Mouse (Mus musculus) hindbrain, embryonic 11.5 days (tissue): ENCODE measurements around the gene Arhgap15. TPM values are rescaled to one million over a fixed set of nuclear protein-coding genes. Genes with fewer than 3 reads are reported as not detected.

ENCODE experiments used
- ATAC-seq: fragments of 200-750 bp; cut with Nextera tagmentation; 2 replicates; pipeline ENCODE4 v1.8.0; 2017; ENCODE audit warnings: mild to moderate bottlenecking, moderate TSS enrichment, moderate library complexity; ENCODE audit not compliant: low FRiP score
- DNase-seq: peaks from one replicate; pipeline ENCODE4 v3.0.0-alpha.2; 2015; ENCODE audit warnings: low spot score
- H3K27ac ChIP-seq: fragments of 300-500 bp; sonication (generic); 2 replicates; pipeline ENCODE4 v1.5.1; 2014; ENCODE audit warnings: mild to moderate bottlenecking, low read depth, low read length
- H3K27me3 ChIP-seq: fragments of 300-500 bp; sonication (generic); 2 replicates; pipeline ENCODE4 v1.6.1; 2014; ENCODE audit warnings: mild to moderate bottlenecking, low read length, moderate library complexity, mixed read lengths; ENCODE audit not compliant: control insufficient read depth, insufficient read depth
- H3K36me3 ChIP-seq: fragments of 300-500 bp; sonication (generic); 2 replicates; pipeline ENCODE4 v1.6.1; 2014; ENCODE audit warnings: mild to moderate bottlenecking, low read length, moderate library complexity, mixed read lengths; ENCODE audit not compliant: control insufficient read depth, insufficient read depth
- H3K4me1 ChIP-seq: fragments of 300-500 bp; sonication (generic); replicated peaks from 2 replicates; pipeline ENCODE4 v1.6.1; 2014; ENCODE audit warnings: low read length, mixed read lengths; ENCODE audit not compliant: control insufficient read depth, insufficient read depth
- H3K4me2 ChIP-seq: fragments of 300-500 bp; sonication (generic); replicated peaks from 2 replicates; pipeline ENCODE4 v1.6.1; 2014; ENCODE audit warnings: mild to moderate bottlenecking, low read depth, low read length
- H3K4me3 ChIP-seq: fragments of 300-500 bp; sonication (generic); 2 replicates; pipeline ENCODE4 v1.5.1; 2014; ENCODE audit warnings: low read depth, low read length
- H3K9ac ChIP-seq: fragments of 300-500 bp; sonication (generic); 2 replicates; pipeline ENCODE4 v1.6.1; 2014; ENCODE audit warnings: low read depth, low read length
- H3K9me3 ChIP-seq: fragments of 300-500 bp; sonication (generic); 2 replicates; pipeline ENCODE4 v1.6.1; 2016; ENCODE audit warnings: low read length; ENCODE audit not compliant: control insufficient read depth
- WGBS: fragments of 180-500 bp; shearing (Covaris S2); extraction: QIAGEN DNeasy Blood & Tissue Kit; methylation state at CpG from one replicate; pipeline ENCODE4 v1.1.7; 2014; 5-methylcytosine and 5-hydroxymethylcytosine counted together
- polyA plus RNA-seq: library from polyadenylated mRNA; unstranded; fragments of >200 nt; fragmentation: Nextera tagmentation; extraction: Ambion mirVana; gene quantifications from 2 replicates; pipeline ENCODE4 v1.2.1, GENCODE M21; 2014

The Arhgap15 gene
- polyA plus RNA-seq, 1 experiment from 2014 or later = 1.6 TPM

- Histone ChIP-seq H3K9ac (no peak overlapping the region), H3K27me3 (no peaks in the 10 kb centered on the region), H3K4me1 (peaks cover 9% of the 10 kb centered on the region; the same call in 1 of the 2 replicates), H3K4me3 (no peak overlapping the region), H3K4me2 (no peak overlapping the region), H3K36me3 (no peaks in the 10 kb centered on the region), H3K9me3 (no peaks in the 10 kb centered on the region), H3K27ac (no peak overlapping the region)
- peak; percentile 23 for DNase-seq
- 37% methylated on average over 2 of the region's 2 CpGs for WGBS
- no peak for ATAC-seq
Observed at GRCm38 (mm10) chr2:44306137-44306536, 557.5 kb downstream of the Arhgap15 start.

- peaks cover 9% of the 10 kb centered on the region; the same call in 1 of the 2 replicates for H3K4me1 ChIP-seq
Observed at GRCm38 (mm10) chr2:44309124-44309523, 560.5 kb downstream of the Arhgap15 start.

GRCm38 (mm10) chr2:44309556-44309955 is 560.9 kb downstream of the Arhgap15 start:
- Histone ChIP-seq H3K36me3 (no peaks in the 10 kb centered on the region), H3K4me3 (no peak overlapping the region), H3K9ac (no peak overlapping the region), H3K4me2 (no peak overlapping the region), H3K9me3 (no peaks in the 10 kb centered on the region), H3K4me1 (peaks cover 9% of the 10 kb centered on the region; the same call in 1 of the 2 replicates), H3K27me3 (no peaks in the 10 kb centered on the region), H3K27ac (no peak overlapping the region)
- ATAC-seq (no peak), DNase-seq (no peak)
- 87% methylated on average over 1 of the region's 1 CpGs for WGBS

More at GRCm38 (mm10) chr2:44309124-44309523, 560.5 kb downstream of the Arhgap15 start:
- 86% methylated on average over 3 of the region's 3 CpGs for WGBS
- Histone ChIP-seq H3K4me3 (no peak overlapping the region), H3K9ac (no peak overlapping the region), H3K4me2 (no peak overlapping the region), H3K36me3 (no peaks in the 10 kb centered on the region), H3K27me3 (no peaks in the 10 kb centered on the region), H3K27ac (no peak overlapping the region), H3K9me3 (no peaks in the 10 kb centered on the region)
- no peak for ATAC-seq
- no peak for DNase-seq

- peak; percentile 6 for DNase-seq
- no peaks in the 10 kb centered on the region for H3K27me3 ChIP-seq
- H3K36me3 ChIP-seq = no peaks in the 10 kb centered on the region
- peaks cover 7% of the 10 kb centered on the region; the same call in 1 of the 2 replicates for H3K4me1 ChIP-seq
- H3K9ac ChIP-seq = no peak overlapping the region
- ATAC-seq = 0 out of 2 replicates have a peak, but pooled peaks have one; percentile 47
- no peak overlapping the region for H3K4me2 ChIP-seq
- H3K4me3 ChIP-seq = no peak overlapping the region
- no peak overlapping the region for H3K27ac ChIP-seq
- WGBS = 82% methylated on average over 11 of the region's 11 CpGs
- H3K9me3 ChIP-seq = no peaks in the 10 kb centered on the region
Observed at GRCm38 (mm10) chr2:44310095-44310748, 561.6 kb downstream of the Arhgap15 start.

GRCm38 (mm10) chr2:44311216-44311615 is 562.6 kb downstream of the Arhgap15 start:
- Histone ChIP-seq H3K9ac (no peak overlapping the region), H3K27ac (no peak overlapping the region)
- 0 out of 2 replicates have a peak, but pooled peaks have one; percentile 60 for ATAC-seq

GRCm38 (mm10) chr2:44313573-44313972 is 564.9 kb downstream of the Arhgap15 start:
- no peak for DNase-seq
- no peaks in the 10 kb centered on the region for H3K27me3 ChIP-seq
- WGBS = 83% methylated on average over 3 of the region's 3 CpGs

More at GRCm38 (mm10) chr2:44311216-44311615, 562.6 kb downstream of the Arhgap15 start:
- WGBS = 6% methylated on average over 10 of the region's 10 CpGs
- Histone ChIP-seq H3K4me3 (no peak overlapping the region), H3K36me3 (no peaks in the 10 kb centered on the region), H3K9me3 (no peaks in the 10 kb centered on the region), H3K4me1 (0 out of 2 replicates have a peak, but pooled peaks cover 5% of the 10 kb centered on the region), H3K27me3 (no peaks in the 10 kb centered on the region), H3K4me2 (peak overlapping the region; percentile 21)
- DNase-seq = peak; percentile 27

GRCm38 (mm10) chr2:44318436-44318835 is 569.8 kb downstream of the Arhgap15 start:
- no peaks in the 10 kb centered on the region for H3K27me3 ChIP-seq
- WGBS = 70% methylated on average over 6 of the region's 6 CpGs
- H3K9me3 ChIP-seq = no peaks in the 10 kb centered on the region
- no peak overlapping the region for H3K27ac ChIP-seq
- H3K9ac ChIP-seq = no peak overlapping the region
- no peak overlapping the region for H3K4me3 ChIP-seq
- H3K4me1 ChIP-seq = no peaks in the 10 kb centered on the region
- H3K36me3 ChIP-seq = no peaks in the 10 kb centered on the region
- no peak for ATAC-seq
- DNase-seq = no peak
- H3K4me2 ChIP-seq = no peak overlapping the region

More at GRCm38 (mm10) chr2:44313573-44313972, 564.9 kb downstream of the Arhgap15 start:
- ATAC-seq = no peak
- no peak overlapping the region for H3K27ac ChIP-seq
- no peaks in the 10 kb centered on the region for H3K36me3 ChIP-seq
- no peaks in the 10 kb centered on the region for H3K9me3 ChIP-seq
- H3K4me3 ChIP-seq = no peak overlapping the region
- 0 out of 2 replicates have a peak, but pooled peaks cover 5% of the 10 kb centered on the region for H3K4me1 ChIP-seq
- no peak overlapping the region for H3K9ac ChIP-seq
- H3K4me2 ChIP-seq = no peak overlapping the region

GRCm38 (mm10) chr2:44319479-44319878 is 570.9 kb downstream of the Arhgap15 start:
- no peak for DNase-seq
- H3K9me3 ChIP-seq = no peaks in the 10 kb centered on the region
- 96% methylated on average over 4 of the region's 4 CpGs for WGBS
- H3K36me3 ChIP-seq = no peaks in the 10 kb centered on the region
- no peak overlapping the region for H3K27ac ChIP-seq
- ATAC-seq = no peak
- H3K27me3 ChIP-seq = no peaks in the 10 kb centered on the region
- H3K4me1 ChIP-seq = no peaks in the 10 kb centered on the region
- no peak overlapping the region for H3K9ac ChIP-seq
- no peak overlapping the region for H3K4me2 ChIP-seq
- no peak overlapping the region for H3K4me3 ChIP-seq

- DNase-seq (no peak), ATAC-seq (no peak)
- Histone ChIP-seq H3K4me1 (no peaks in the 10 kb centered on the region), H3K36me3 (no peaks in the 10 kb centered on the region), H3K27ac (no peak overlapping the region), H3K4me2 (no peak overlapping the region), H3K9ac (no peak overlapping the region), H3K4me3 (no peak overlapping the region), H3K9me3 (no peaks in the 10 kb centered on the region), H3K27me3 (no peaks in the 10 kb centered on the region)
- 96% methylated on average over 4 of the region's 4 CpGs for WGBS
Observed at GRCm38 (mm10) chr2:44323813-44324212, 575.2 kb downstream of the Arhgap15 start.
